Mouse (Mus musculus) hematopoietic stem cell, adult 5-6 weeks (primary cell): ENCODE data around the gene Grid1. TPM values are rescaled to one million over a fixed set of nuclear protein-coding genes. Genes with fewer than 3 reads are reported as not detected.

Experiments
- ATAC-seq, 2 experiments: fragments of 125-278 bp in 1 of 2; replicated peaks in 1 of 2; 2 replicates each; pipeline ENCODE4 v1.8.0; 2016 to 2017; ENCODE audit warnings: inconsistent platforms in 2 of 2, mild to moderate bottlenecking in 2 of 2, moderate number of reproducible peaks in 2 of 2, low read depth in 1 of 2, moderate TSS enrichment in 1 of 2; ENCODE audit not compliant: low FRiP score in 2 of 2, poor library complexity in 2 of 2, severe bottlenecking in 2 of 2, insufficient read depth in 1 of 2, low TSS enrichment in 1 of 2
- total RNA-seq: library from RNA; stranded (forward); fragments of 172-1452, 232-1000 nt; gene quantifications from 2 replicates; pipeline ENCODE4 v1.2.3, GENCODE M21; 2017

The Grid1 gene
- total RNA-seq, 1 experiment from 2014 or later = not detected

DNA sequence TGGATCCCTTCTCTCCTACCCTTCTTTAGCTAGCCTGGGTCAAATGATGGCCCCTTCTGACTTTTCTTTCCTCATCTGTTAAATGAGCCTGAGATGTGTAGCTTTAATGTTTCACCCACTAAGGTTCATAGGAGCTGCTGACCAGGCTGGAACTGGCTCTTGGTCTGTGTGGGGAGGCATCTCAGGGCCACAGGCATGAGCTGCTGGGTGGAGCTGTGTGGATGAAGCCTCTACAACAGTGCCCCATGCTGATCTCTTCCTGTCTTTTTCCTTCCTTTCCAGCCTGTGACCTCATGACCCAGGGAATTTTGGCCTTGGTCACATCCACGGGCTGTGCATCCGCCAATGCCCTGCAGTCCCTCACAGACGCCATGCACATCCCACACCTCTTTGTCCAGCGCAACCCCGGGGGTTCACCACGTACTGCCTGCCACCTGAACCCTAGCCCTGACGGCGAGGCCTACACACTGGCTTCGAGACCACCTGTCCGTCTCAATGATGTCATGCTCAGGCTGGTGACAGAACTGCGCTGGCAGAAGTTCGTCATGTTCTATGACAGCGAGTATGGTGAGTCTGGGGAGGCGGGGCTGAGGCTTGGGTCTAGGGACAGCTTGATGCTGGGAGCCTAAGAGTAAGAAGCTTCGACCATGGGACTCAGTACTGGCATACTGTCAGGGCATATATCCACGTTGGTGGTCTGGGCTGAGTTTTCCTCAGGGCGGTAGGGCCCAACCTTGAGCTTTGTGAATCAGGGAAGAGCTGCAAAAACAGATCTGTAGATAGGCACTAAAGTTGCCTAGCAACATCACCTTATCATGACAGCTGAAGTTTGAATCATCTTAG lies 125.8 kb downstream of the Grid1 start:
- no peak for ATAC-seq

DNA sequence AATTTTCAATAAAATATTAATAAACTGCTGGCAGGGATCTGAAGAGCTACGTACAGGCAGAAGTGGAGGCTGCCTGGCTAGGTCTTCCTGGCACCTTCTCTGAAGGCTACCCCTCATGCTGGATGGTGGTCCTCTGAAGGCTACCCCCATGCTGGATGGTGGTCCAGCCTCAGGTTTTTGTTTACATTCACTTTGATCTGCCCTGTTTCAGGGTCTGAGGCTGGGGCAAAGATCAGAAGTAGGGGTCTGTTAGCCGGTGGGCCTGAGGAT lies 126.3 kb downstream of the Grid1 start:
- no peak for ATAC-seq

DNA sequence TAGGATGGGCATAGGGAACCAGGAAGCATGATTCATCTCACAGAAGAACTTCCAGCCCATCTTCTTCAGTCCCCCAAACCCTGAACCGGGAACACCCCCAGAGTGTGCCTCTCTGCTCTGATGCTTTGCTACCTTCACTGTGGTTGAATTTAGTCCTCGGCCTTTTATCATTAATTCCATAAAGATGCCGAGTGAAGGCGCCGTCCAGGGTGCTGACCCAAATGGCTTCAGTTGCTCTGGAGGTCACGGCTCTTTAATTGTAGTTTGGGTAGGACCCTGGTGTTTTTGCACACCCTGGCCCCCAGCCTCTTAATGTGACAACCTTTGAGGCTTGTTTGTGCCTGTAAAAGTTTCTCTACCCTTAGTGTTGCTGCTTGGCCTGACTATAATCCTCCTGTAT lies 128.3 kb downstream of the Grid1 start:
- ATAC-seq = no peak

DNA sequence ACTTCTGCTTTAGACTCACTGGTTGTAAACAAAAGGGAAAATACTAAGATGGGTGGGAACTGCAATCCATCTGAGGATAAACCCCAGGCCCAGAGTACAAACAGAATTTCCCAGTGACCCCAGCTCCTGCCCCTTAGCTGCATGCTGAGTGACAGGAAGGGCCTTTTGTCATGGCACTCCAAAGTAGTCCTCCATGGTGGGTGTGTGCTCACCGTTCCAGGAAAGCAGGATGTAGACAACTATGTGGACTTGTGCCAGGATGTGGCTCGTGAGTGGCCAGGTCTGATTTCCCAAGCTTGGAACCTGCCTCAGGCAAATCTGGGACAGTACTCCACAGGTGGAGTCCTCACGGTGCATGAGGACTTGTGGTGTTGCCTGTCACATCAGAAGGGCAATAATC lies 132.4 kb downstream of the Grid1 start:
- no peak for ATAC-seq

DNA sequence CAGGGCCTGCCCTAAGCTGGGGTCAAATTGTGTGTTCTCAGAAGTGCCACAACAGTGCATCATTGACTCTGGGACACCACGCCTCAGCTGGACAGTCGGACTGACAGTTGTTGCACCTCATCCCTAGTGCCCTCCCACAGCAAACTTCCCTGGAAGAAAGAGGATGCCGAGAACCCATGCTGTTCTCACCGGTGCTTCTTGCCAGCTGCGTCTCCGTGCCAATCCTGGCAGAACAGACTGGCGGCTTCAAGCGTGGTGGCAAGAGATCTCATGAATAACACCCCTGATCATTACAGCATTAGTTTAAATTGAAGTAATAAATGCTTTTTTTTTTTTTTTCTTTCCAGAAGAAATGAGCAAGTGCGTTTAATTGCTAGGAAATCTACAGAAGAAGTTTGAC lies 133.7 kb downstream of the Grid1 start:
- ATAC-seq = no peak

DNA sequence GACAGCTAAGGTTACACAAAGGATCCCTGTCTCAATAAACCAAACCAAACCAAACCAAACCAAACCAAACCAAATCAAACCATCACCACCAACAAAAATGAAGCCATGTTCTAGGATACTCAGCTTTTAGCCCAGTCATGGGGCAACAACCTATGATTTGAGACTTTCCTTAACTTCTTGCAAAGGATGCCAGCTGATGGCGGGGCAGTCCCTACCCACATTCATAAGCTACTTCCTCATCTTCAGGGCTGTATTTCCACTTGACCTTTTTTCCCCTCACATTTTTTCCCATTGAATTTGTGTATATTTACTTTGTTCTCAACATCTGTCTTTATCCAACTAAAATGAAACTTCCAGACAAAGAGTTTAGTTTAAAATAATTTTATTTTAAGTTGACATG lies 135.8 kb downstream of the Grid1 start:
- no peak for ATAC-seq

DNA sequence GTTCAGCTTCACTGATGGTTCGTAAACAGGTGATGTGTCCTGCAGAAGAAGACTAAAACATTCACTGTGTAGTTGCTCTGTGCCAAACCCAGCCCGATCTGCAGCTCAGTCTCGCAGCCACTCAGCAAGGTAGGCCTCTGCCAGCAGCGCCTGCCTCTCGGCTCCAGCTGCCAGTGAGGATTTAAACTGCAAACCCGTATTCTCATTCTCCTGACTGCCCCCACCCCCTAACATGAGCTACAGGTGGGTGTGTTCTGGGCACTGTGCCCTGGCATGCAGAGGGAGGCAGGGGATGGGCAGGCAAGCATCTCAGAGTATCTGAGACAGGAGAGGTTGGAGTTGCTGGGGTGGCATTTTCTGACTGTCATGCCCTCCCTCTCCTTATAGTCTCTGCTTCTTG lies 140.3 kb downstream of the Grid1 start:
- ATAC-seq = no peak

DNA sequence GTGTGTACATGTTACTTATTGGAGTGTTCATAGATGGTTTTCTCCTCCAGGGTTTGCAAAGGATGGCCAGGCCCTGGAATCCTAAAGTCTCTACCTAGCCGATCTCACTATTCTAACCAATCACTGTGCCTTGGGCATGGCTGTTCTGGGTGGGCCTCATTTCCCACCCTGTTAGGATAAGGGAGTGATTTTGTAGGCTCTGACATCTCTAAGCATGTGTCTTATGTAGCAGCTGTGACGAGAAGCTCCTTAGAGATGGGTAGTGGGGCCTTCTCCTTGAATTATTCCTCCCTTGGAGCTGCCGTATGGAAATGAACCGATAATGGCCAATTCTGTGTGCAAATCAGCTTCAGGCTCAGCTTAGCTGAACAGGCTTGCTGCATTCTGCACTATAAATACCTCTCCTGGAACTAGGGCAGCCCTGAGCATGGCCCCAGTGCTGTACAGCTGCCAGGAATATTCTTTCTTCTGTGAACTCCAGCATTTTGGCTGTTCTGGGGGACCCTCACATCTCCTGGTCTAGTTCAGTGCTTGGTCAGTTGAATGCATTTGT lies 143.8 kb downstream of the Grid1 start:
- ATAC-seq = no peak

DNA sequence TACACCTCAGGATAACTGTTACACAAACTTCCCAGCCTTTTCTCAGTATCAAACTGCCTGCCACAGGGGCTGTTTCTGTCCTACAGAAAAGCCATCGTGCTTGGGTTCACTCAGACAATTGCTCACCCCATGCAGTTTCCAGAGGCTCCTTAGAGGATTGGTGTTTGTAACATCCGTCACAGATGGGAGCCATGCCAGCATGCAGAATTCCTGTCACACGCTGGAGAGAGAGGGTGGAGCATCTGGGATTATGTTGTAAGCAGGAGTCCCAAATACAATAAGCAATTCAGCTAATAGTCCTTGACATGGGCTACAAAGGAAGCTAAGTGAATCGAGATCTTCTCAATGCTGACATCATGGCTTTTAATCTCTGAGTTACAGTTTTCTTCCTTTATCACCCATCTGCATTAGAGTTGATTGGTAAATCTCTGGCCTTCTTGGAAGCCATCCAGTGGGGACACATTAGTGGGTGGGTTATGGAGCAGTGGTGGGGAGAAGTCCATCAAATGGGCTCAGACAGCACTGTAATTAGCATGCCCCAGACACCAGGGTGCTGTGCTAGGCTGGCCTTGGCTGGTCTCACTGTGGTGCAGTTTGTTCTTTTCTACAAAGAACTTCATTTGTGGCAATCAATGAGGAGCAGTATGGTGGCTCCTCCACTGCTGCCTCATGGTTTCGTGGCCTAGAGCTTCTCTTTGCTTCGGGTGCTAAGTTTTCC lies 149.4 kb downstream of the Grid1 start:
- ATAC-seq = no peak

DNA sequence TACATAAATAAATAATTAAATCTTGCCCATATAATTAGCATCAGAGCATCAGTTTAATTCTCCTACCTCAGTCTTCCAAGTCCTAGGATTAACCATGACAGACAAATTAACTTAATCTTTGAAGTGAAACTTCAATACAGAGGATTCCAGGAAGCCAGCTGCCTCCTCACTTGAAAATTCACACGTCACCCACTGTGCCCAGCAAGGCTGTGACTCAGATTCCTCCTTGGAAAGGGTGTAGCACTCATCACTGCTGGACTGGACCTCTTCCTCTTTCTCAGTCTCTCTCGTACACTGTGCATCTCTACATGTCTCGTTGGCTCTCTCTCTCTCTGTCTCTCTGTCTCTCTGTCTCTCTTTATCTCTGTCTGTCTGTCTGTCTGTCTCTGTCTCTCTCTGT lies 153.0 kb downstream of the Grid1 start:
- no peak for ATAC-seq

DNA sequence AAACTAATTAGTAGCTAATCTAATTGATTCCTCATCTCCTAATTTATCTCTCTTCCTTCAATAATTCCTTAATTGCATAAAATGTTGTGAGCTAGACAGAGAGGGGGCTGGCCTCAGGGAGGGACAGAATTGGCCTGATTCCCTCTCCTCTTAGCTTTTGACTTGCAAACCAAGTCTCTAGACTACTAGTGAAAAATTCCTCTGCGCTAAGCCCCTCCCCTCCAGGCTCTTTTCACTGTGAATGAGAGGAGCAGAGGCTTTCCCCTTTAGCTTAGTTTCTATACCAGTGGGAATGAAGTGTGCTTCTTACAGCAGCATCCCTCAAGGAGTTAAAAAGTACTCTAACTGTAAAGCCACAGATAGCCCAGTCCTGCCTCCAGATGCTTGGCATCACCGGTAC lies 160.8 kb downstream of the Grid1 start:
- ATAC-seq = no peak

DNA sequence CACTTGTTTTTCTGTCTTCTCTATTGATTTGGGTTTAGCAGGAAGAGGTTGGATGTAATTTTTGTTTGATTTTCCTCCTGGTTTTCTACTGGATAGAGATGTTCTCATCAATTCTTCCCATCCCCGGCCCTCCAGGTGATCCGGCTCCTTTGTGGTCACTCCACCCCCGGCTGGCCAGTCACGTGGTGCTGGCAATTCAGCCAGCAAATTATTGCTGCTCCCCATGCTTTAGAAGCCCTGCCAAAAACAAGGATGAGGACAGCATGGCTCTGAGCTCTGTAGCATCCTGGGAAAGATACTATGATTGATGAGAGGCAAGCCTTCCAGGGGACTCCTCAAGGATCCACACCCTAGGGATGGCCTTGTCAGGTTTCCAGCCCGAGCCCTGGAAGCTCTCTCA lies 169.2 kb downstream of the Grid1 start:
- ATAC-seq = no peak

DNA sequence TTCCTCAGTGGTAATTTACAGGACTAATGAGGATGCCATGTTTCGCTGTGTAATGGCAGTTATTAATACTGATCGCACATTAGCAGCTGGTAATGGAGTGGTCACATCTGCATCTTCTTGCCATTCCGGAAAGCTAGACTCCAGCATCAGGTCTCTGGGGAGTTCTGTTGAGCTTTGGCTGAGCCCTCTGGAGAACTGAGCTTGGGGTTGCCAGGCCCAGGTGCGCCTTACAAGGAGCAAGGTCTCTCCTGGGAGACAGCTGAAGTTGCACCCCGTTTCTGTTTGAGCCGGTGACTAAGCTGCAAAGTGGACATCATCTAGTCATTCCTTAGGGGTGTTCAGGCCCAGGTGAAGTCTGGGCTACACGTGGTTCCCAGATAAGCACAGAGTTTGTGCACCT lies 186.8 kb downstream of the Grid1 start:
- ATAC-seq = no peak

DNA sequence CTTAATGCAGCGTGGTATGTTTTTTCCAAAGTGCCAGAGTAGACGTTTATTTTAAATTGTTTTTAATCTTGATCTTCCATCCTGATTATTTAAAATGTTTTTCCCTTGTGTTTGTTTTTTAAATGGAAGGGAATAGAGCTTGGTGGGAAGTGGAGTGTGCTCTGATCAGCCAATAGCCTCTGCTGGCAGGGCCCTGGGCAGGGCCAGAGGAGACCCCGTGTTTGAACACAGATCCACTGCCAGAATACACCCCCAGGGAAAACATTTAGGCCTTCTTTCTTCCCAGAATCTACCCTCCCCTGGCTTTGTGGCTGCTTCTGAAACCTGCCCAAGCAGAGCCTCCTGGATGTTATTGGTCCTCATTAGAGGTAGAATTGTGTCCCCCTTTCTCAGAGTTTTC lies 188.8 kb downstream of the Grid1 start:
- ATAC-seq = no peak

DNA sequence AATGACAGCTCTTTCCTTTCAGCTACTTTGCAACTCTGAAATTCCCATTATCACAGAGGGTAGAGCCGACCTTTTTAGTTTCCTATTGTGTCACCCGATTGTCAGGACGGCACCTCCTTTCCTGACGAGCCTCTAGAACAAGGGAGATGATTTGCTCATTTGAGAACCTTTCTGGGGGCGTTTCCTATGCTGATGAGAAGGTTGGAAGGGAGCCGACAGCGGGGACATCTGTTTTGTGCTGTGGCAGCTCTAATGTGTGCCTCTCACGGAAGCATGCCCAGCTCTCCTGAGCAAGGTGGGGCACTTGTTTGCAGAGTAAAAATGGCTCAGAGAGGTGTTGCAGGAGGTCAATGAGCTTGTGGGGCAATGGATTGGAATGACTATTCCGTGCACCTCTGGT lies 189.2 kb downstream of the Grid1 start:
- ATAC-seq = no peak

DNA sequence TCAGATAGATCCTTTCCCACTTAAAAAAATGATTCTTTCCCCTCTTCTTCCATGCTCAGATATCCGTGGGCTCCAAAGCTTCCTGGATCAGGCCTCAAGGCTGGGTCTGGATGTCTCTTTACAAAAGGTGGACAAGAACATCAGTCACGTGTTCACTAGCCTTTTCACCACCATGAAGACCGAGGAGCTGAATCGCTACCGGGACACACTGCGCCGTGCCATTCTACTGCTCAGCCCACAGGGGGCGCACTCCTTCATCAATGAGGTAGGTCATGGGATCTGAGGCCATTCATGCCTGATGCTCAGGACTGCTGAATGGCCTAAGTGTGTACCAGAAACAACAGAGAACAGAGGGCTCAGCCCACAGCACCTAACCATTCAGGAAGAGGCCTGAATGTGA lies 206.8 kb downstream of the Grid1 start:
- no peak for ATAC-seq

DNA sequence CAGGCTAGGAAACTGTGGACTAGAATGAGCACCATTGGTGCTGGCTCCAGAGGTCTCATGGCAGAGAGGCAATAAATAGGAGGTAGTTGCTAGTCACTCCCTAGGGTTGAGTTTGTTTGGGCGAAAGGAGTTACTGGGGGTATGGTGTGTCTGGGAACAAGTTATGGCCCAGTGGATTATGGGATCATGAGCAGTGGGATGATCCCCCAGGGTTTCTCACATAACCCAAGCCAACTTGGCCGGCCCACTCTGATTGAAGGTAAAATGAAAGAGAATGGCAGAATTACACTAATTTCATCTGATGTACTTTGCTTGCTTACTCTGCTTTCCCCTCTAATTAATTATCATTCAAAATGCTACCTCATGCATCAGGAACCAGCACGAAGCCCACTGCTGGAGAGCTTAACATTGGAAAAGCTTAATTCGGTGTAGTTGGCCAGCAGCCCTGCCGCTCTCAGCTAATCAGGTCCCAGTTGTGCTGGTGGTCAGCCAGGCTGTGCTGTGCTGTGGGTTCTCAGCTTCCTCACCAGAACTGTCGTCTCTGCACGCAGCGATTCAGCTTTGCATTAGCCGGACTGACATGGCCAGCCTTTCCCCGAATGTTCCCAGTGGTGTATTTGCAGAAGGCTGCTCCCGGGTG lies 207.7 kb downstream of the Grid1 start:
- no peak for ATAC-seq

DNA sequence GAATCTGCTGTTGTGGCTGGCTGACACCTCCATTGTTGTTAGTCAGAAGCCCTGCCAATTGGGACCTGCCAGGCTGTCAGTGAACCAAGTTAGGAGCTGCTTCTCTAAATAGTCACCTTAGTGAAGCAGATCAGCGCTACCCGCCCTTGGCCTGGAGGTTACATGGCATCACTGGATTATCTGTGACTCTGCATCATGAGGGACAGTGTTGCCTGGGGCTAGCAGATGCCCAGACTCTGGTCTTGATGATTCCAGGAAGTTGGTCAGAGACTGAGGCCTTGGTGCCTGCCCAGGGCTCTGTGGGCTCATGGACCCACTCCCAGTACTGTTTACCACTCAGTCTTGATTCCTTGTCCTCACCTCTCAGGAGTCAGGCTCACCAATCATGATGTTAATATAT lies 209.7 kb downstream of the Grid1 start:
- no peak for ATAC-seq
